Mouse (Mus musculus) ES-E14 (cell line): ENCODE results near the gene Atpaf1. TPM values are rescaled to one million over a fixed set of nuclear protein-coding genes. Genes with fewer than 3 reads are reported as not detected.

Experiments
- DNase-seq: peaks from one replicate; pipeline ENCODE4 v3.0.0-alpha.2; 2013; ENCODE audit warnings: low read depth, low spot score
- H3K27ac ChIP-seq: 2 replicates; pipeline ENCODE4 v1.5.1; 2012; ENCODE audit warnings: low read depth, mild to moderate bottlenecking, low read length, moderate library complexity, mixed read lengths; ENCODE audit not compliant: poor library complexity, insufficient read depth, severe bottlenecking
- H3K36me3 ChIP-seq: 2 replicates; pipeline ENCODE4 v1.6.1; 2012; ENCODE audit warnings: mild to moderate bottlenecking, low read length, moderate library complexity, mixed read lengths; ENCODE audit not compliant: control insufficient read depth, poor library complexity, insufficient read depth, severe bottlenecking
- H3K4me1 ChIP-seq, 2 experiments: fragments of 150-350 bp in 1 of 2; sonication (generic) in 1 of 2; 2 replicates each; pipeline ENCODE4 v1.6.1; 2012; ENCODE audit warnings: low read length in 2 of 2, mild to moderate bottlenecking in 1 of 2, mixed read lengths in 1 of 2; ENCODE audit not compliant: control insufficient read depth in 2 of 2, insufficient read depth in 2 of 2, poor library complexity in 1 of 2
- H3K4me3 ChIP-seq, 2 experiments: fragments of 150-350 bp in 1 of 2; sonication (generic) in 1 of 2; 2 replicates each; pipeline ENCODE4 v1.5.1; 2012; ENCODE audit warnings: low read length in 2 of 2, low read depth in 1 of 2, mild to moderate bottlenecking in 1 of 2, mixed read lengths in 1 of 2; ENCODE audit not compliant: insufficient read depth in 1 of 2, poor library complexity in 1 of 2, severe bottlenecking in 1 of 2
- H3K9ac ChIP-seq: 2 replicates; pipeline ENCODE4 v1.6.1; 2012; ENCODE audit warnings: low read depth, mild to moderate bottlenecking, low read length, mixed read lengths; ENCODE audit not compliant: poor library complexity, insufficient read depth, severe bottlenecking
- H3K9me3 ChIP-seq: fragments of 150-350 bp; sonication (generic); 2 replicates; pipeline ENCODE4 v1.6.1; 2012; ENCODE audit warnings: low read depth, mild to moderate bottlenecking, low read length; ENCODE audit not compliant: control insufficient read depth, insufficient read depth
- CHD2 ChIP-seq: IDR thresholded peaks from 2 replicates; pipeline ENCODE4 v1.6.1; 2014; ENCODE audit warnings: mild to moderate bottlenecking, low read depth, low read length, inconsistent platforms
- HCFC1 ChIP-seq: IDR thresholded peaks from 2 replicates; pipeline ENCODE4 v1.6.1; 2012; ENCODE audit warnings: low read length, inconsistent platforms, borderline replicate concordance; ENCODE audit not compliant: insufficient read depth
- MAFK ChIP-seq: IDR thresholded peaks from 2 replicates; pipeline ENCODE4 v1.6.1; 2014; ENCODE audit warnings: mild to moderate bottlenecking, low read depth, low read length, inconsistent platforms; ENCODE audit not compliant: insufficient read depth
- ZC3H11A ChIP-seq: IDR thresholded peaks from 2 replicates; pipeline ENCODE4 v1.6.1; 2012; ENCODE audit warnings: low read depth, mild to moderate bottlenecking, inconsistent platforms, low read length, borderline replicate concordance
- ZNF384 ChIP-seq: IDR thresholded peaks from 2 replicates; pipeline ENCODE4 v1.6.1; 2012; ENCODE audit warnings: low read depth, low read length, inconsistent platforms
- in situ Hi-C, 2 experiments: fragments of 600-800 bp; cut with MboI; formaldehyde crosslinking; loops; one replicate each; pipeline ENCODE4 v1.15.1; 2025; ENCODE audit warnings: low sequenced_read_pairs in 2 of 2, inconsistent platforms in 1 of 2; ENCODE audit not compliant: unreplicated experiment in 2 of 2
- total RNA-seq: library from RNA; depleted of rRNA; stranded (reverse); fragments of 300-350 nt; gene quantifications from 2 replicates; pipeline ENCODE4 v1.2.3, GENCODE M21; 2012

Gene Atpaf1
- total RNA-seq, 1 experiment: 22.1 TPM

DNA sequence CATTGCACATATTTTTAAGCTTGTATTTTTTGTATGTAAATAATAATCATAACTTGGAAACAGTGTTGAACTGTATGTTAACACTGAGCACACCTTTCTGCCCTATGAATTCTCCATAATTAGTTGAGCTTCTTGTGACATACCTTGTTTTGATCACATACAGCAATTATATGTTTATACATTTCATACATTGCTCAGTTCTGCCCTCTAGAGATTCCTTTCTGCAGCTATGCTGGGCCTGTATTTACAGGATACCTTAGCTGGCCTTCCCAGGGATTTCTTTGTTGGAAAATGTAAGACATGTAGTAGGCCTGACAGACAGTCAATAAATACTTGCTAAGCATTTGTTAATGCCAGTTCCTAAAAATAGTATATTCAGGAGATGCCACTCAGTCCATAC, 42.0 kb upstream of the Atpaf1 start:
- Histone ChIP-seq H3K9me3 (no peaks in the 10 kb centered on the region), H3K36me3 (peaks cover 11% of the 10 kb centered on the region; the same call in 1 of the 2 replicates), H3K9ac (no peak overlapping the region), H3K4me3 (no peak overlapping the region), H3K4me1 (peaks cover 0 to 7% of the 10 kb centered on the region in 2 experiments; a peak in 2 of 4 replicates), H3K27ac (no peak overlapping the region)
- no peak for DNase-seq
- TF ChIP-seq CHD2: no peak
- no peak for TF ChIP-seq ZNF384
- no peak for TF ChIP-seq MAFK
- no peak for TF ChIP-seq ZC3H11A
- TF ChIP-seq HCFC1: no peak
- in situ Hi-C loops: loop anchor here in 1 of 2 experiments (25.0 kb wide), 1 partner anchor 245 kb away; no protein-coding TSS in a partner anchor

- DNase-seq: no peak
- H3K9ac ChIP-seq: no peak overlapping the region
- H3K9me3 ChIP-seq: no peaks in the 10 kb centered on the region
- in situ Hi-C loops: loop anchor here in 1 of 2 experiments (25.0 kb wide), 1 partner anchor 244 kb away; no protein-coding TSS in a partner anchor
- H3K27ac ChIP-seq: no peak overlapping the region
- peaks cover 11% of the 10 kb centered on the region; the same call in 1 of the 2 replicates for H3K36me3 ChIP-seq
- H3K4me1 ChIP-seq: peaks cover 0 to 7% of the 10 kb centered on the region in 2 experiments; a peak in 2 of 4 replicates
- no peak overlapping the region for H3K4me3 ChIP-seq
- no peak for TF ChIP-seq HCFC1
- TF ChIP-seq ZNF384: no peak
- TF ChIP-seq MAFK: no peak
- TF ChIP-seq ZC3H11A: no peak
- no peak for TF ChIP-seq CHD2
Measured at GRCm38 (mm10) chr4:115743096-115743495, 41.5 kb upstream of the Atpaf1 start.

GRCm38 (mm10) chr4:115748181-115748580, 36.4 kb upstream of the Atpaf1 start:
- Histone ChIP-seq H3K9ac (no peak overlapping the region), H3K27ac (no peak overlapping the region), H3K9me3 (no peaks in the 10 kb centered on the region), H3K4me3 (no peak overlapping the region), H3K4me1 (no peaks in the 10 kb centered on the region), H3K36me3 (peaks cover 3% of the 10 kb centered on the region)
- in situ Hi-C loops: loop anchor here in 1 of 2 experiments (25.0 kb wide), 1 partner anchor 239 kb away; no protein-coding TSS in a partner anchor
- no peak for DNase-seq
- TF ChIP-seq CHD2 (no peak), ZNF384 (no peak), ZC3H11A (no peak), MAFK (no peak), HCFC1 (no peak)

GRCm38 (mm10) chr4:115749336-115749735, 35.3 kb upstream of the Atpaf1 start:
- no peaks in the 10 kb centered on the region for H3K9me3 ChIP-seq
- no peaks in the 10 kb centered on the region for H3K4me1 ChIP-seq
- peaks cover 2% of the 10 kb centered on the region for H3K36me3 ChIP-seq
- H3K4me3 ChIP-seq: no peak overlapping the region
- no peak for DNase-seq
- no peak overlapping the region for H3K9ac ChIP-seq
- TF ChIP-seq ZNF384 (no peak), MAFK (no peak), CHD2 (no peak), HCFC1 (no peak), ZC3H11A (no peak)
- in situ Hi-C loops: loop anchor here in 1 of 2 experiments (25.0 kb wide), 1 partner anchor 238 kb away; no protein-coding TSS in a partner anchor
- no peak overlapping the region for H3K27ac ChIP-seq
